Mouse (Mus musculus) layer of hippocampus, adult 18-20 months (tissue): ENCODE data around the gene Srd5a3. TPM values are rescaled to one million over a fixed set of nuclear protein-coding genes. Genes with fewer than 3 reads are reported as not detected.

Source experiments
- DNase-seq, 2 experiments: peaks; one replicate each; pipeline ENCODE4 v3.0.0; 2022; ENCODE audit warnings: low spot score in 2 of 2
- total RNA-seq, 2 experiments: library from RNA; stranded (reverse); gene quantifications; 2 replicates each; pipeline ENCODE4 v1.2.3; 2021

Gene Srd5a3
- total RNA-seq, 2 experiments from 2014 or later, result 17.2 to 18.3 TPM

DNA sequence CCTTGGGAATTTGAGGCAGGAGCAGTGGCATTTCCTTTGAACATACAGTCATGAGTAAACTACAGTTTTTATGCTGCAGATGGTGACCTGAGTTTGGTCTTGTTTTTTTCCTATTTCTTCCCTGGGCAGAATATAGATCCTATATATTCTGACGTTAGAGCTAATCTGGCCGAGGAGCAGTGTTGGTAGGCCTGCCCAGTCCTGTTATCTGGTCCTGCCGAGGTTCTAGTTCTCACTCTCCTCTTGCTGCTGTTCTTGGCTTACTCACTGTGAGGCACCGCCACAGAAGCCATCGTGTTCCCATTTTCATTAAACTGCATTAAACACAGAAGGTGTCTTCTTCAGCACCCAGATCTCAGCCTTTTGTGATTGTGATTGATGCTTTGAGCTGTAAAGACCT lies 47.8 kb downstream of the Srd5a3 start:
- no peak for DNase-seq

GRCm38 (mm10) chr5:76190609-76191008 lies 50.5 kb downstream of the Srd5a3 start:
- DNase-seq, result no peak

- DNase-seq, result no peak
Measured at GRCm38 (mm10) chr5:76193075-76193474, 53.0 kb downstream of the Srd5a3 start.

GRCm38 (mm10) chr5:76194377-76194945 lies 54.4 kb downstream of the Srd5a3 start:
- no peak for DNase-seq

DNA sequence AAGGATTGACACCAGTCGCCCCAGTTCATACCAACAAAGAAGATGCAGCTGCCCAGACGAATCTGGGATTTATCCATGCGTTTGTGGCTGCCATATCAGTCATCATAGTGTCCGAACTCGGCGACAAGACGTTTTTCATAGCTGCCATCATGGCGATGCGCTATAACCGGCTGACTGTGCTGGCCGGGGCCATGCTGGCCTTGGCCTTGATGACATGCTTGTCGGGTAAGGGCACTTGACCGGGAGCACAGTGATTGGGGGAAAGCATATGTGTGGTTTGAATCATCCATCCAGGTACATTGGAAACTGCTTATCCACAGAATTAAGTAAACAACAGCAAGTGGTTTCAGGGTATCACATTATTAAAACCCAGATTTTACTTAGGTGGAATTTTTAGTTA lies 59.3 kb downstream of the Srd5a3 start:
- DNase-seq, result no peak

GRCm38 (mm10) chr5:76203171-76203570 lies 63.1 kb downstream of the Srd5a3 start:
- DNase-seq, result no peak

Other genes starting within 250 kb of the Srd5a3 start
- 1 to 10 TPM; 4.4 to 6.4 TPM for gene Kdr, start 161.8 kb upstream of the Srd5a3 start, total RNA-seq
- gene Tmem165, start 43.6 kb downstream of the Srd5a3 start, total RNA-seq, result 10 to 100 TPM; 28.7 to 29.0 TPM
- gene Clock, start 164.5 kb downstream of the Srd5a3 start, total RNA-seq, result 10 to 100 TPM; 49.6 to 50.3 TPM
- gene Pdcl2, start 190.9 kb downstream of the Srd5a3 start, total RNA-seq, result not detected
- gene Nmu, start 223.5 kb downstream of the Srd5a3 start, total RNA-seq, result not detected